Mouse (Mus musculus) limb, embryonic 10.5 days (tissue): ENCODE results near the gene Ffar4. TPM values are rescaled to one million over a fixed set of nuclear protein-coding genes. Genes with fewer than 3 reads are reported as not detected.
A peak's percentile ranks its signal among the peaks of the same experiment; 100 is the strongest.

Experiments
- DNase-seq: peaks from one replicate; pipeline ENCODE4 v3.0.0-alpha.2; 2017; ENCODE audit warnings: low spot score
- H3K27ac ChIP-seq: fragments of 300-500 bp; sonication (generic); 2 replicates; pipeline ENCODE4 v1.5.1; 2016; ENCODE audit warnings: mild to moderate bottlenecking
- H3K27me3 ChIP-seq: fragments of 300-500 bp; sonication (generic); 2 replicates; pipeline ENCODE4 v1.6.1; 2016; ENCODE audit warnings: low read depth, mild to moderate bottlenecking; ENCODE audit not compliant: poor library complexity, severe bottlenecking
- H3K36me3 ChIP-seq: fragments of 300-500 bp; sonication (generic); 2 replicates; pipeline ENCODE4 v1.6.1; 2016; ENCODE audit warnings: mild to moderate bottlenecking, moderate library complexity
- H3K4me1 ChIP-seq: fragments of 300-500 bp; sonication (generic); 2 replicates; pipeline ENCODE4 v1.6.1; 2016
- H3K4me3 ChIP-seq: fragments of 300-500 bp; sonication (generic); 2 replicates; pipeline ENCODE4 v1.5.1; 2016; ENCODE audit warnings: mild to moderate bottlenecking, moderate library complexity
- H3K9me3 ChIP-seq: fragments of 300-500 bp; sonication (generic); replicated peaks from 2 replicates; pipeline ENCODE4 v1.6.1; 2016; ENCODE audit warnings: mild to moderate bottlenecking
- WGBS: fragments of 180-500 bp; shearing (Covaris S2); methylation state at CpG from one replicate; pipeline ENCODE4 v1.1.7; 2016; 5-methylcytosine and 5-hydroxymethylcytosine counted together
- polyA plus RNA-seq: library from polyadenylated mRNA; unstranded; fragments of >200 nt; fragmentation: Nextera tagmentation; extraction: Ambion mirVana; gene quantifications from 2 replicates; pipeline ENCODE4 v1.2.1, GENCODE M21; 2016

Gene Ffar4
- polyA plus RNA-seq, 1 experiment from 2014 or later: 0.59 TPM

DNA sequence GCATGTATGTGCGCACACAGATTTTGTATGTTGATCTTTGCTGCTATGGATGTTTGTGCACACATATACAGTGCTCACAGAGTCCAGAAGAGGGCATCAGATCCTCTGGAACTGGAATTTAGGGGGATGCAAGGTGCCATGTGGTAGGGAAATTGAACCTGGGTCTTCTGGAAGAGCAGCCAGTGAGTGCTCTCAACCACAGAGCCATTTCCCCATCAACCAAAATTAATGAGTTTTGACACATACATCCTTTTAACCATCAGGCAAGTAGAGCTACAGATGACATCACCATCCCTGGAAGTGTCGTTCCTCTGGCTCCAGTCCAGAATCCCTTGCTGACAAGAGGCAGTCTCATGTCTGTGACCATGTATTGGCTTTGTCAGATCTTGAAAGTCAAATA lies 20.6 kb upstream of the Ffar4 start:
- peaks cover 42% of the 10 kb centered on the region for H3K36me3 ChIP-seq
- H3K27ac ChIP-seq: no peak overlapping the region
- 95% methylated on average over 2 of the region's 2 CpGs for WGBS
- H3K27me3 ChIP-seq: no peaks in the 10 kb centered on the region
- no peaks in the 10 kb centered on the region for H3K9me3 ChIP-seq
- H3K4me3 ChIP-seq: no peak overlapping the region
- no peaks in the 10 kb centered on the region; the same call in 1 of the 2 replicates for H3K4me1 ChIP-seq
- DNase-seq: no peak

- WGBS: 85% methylated on average over 3 of the region's 3 CpGs
- Histone ChIP-seq H3K4me3 (no peak overlapping the region), H3K9me3 (no peaks in the 10 kb centered on the region), H3K36me3 (peaks cover 24% of the 10 kb centered on the region), H3K27me3 (no peaks in the 10 kb centered on the region), H3K4me1 (no peaks in the 10 kb centered on the region; the same call in 1 of the 2 replicates), H3K27ac (no peak overlapping the region)
- DNase-seq: no peak
Measured at GRCm38 (mm10) chr19:38077851-38078540, 18.9 kb upstream of the Ffar4 start.

DNA sequence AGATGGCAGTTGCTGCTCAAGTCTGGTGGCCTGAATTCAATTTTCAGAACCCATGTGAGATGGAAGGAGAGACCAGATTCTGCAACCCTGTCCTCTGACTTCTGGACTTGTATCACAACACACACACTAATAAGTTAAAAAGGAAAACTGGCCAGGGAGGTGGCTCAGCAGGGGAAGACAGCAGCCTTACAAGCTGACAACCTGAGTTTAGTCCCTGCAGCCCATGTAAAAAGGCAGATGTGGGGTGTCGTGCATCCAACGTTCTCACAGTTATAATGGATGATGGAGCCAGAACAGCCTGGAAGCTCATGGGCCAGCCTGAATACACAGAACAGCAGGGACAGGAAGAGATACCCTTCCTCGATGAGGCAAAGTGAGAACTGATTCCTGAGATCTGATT lies 15.5 kb upstream of the Ffar4 start:
- Histone ChIP-seq H3K4me3 (no peak overlapping the region), H3K9me3 (no peaks in the 10 kb centered on the region), H3K27me3 (no peaks in the 10 kb centered on the region), H3K27ac (no peak overlapping the region), H3K36me3 (no peaks in the 10 kb centered on the region), H3K4me1 (no peaks in the 10 kb centered on the region; the same call in 1 of the 2 replicates)
- WGBS: 78% methylated on average over 3 of the region's 3 CpGs
- DNase-seq: no peak

- 70% methylated on average over 5 of the region's 5 CpGs for WGBS
- DNase-seq: no peak
Measured at GRCm38 (mm10) chr19:38082931-38083525, 13.8 kb upstream of the Ffar4 start.

DNA sequence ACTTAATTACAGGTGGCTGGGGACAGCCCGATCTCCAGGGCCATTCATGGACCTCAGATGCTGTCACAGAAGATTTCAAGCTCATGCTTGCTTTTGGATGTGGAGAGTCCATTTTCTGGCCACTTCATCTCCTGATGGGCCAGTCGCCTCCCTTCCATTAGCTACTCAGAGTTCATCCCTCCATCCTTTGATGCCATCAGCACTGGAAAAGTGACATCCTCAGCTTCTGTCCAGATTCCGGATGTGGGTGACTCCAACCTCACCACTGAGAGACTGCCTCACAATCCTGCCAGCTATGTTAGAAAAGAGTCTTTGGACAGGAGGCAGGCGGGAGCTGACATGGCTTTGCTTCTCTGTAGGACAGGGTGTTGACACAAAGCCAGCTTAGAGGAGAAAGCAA lies 11.0 kb upstream of the Ffar4 start:
- Histone ChIP-seq H3K27ac (no peak overlapping the region), H3K36me3 (no peaks in the 10 kb centered on the region), H3K9me3 (no peaks in the 10 kb centered on the region), H3K4me1 (no peaks in the 10 kb centered on the region), H3K27me3 (no peaks in the 10 kb centered on the region), H3K4me3 (no peak overlapping the region)
- 92% methylated on average over 4 of the region's 4 CpGs for WGBS
- DNase-seq: no peak

More at GRCm38 (mm10) chr19:38082931-38083525, 13.8 kb upstream of the Ffar4 start:
- Histone ChIP-seq H3K4me3 (no peak overlapping the region), H3K36me3 (no peaks in the 10 kb centered on the region), H3K27ac (no peak overlapping the region), H3K9me3 (no peaks in the 10 kb centered on the region), H3K4me1 (no peaks in the 10 kb centered on the region; the same call in 1 of the 2 replicates), H3K27me3 (no peaks in the 10 kb centered on the region)

DNA sequence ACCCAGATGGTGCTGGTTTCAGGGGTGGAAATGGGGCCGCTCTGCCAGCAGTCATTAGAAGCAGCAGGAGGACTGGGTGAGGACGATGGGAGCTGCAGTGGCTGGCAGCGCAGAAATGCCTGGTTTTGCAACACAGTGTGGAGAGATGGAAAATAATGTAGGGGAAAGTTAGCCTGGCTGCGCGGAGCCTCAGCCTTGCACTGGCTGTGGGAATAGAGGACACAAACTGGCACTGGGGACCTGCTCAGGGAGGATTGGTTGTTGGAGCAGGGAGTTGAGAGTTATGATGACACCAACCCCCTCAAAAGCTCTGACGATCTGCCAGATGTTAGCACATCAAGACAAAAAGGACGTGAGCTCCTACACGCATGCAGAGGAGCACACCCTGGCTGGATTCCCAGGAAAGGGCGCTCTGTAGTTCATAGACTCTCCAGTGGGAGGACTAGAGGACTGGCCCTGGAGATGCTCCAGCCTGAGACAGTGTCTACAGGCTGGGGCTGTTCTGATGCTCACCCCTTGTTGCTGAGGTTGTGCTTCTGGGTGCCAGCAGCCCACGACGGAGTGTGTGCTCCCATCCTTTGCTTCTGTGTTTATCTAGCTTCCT lies 9.8 kb upstream of the Ffar4 start:
- Histone ChIP-seq H3K36me3 (no peaks in the 10 kb centered on the region), H3K4me3 (no peak overlapping the region), H3K9me3 (no peaks in the 10 kb centered on the region), H3K4me1 (peaks cover 5% of the 10 kb centered on the region), H3K27me3 (no peaks in the 10 kb centered on the region), H3K27ac (no peak overlapping the region)
- WGBS: 64% methylated on average over 11 of the region's 11 CpGs
- no peak for DNase-seq

DNA sequence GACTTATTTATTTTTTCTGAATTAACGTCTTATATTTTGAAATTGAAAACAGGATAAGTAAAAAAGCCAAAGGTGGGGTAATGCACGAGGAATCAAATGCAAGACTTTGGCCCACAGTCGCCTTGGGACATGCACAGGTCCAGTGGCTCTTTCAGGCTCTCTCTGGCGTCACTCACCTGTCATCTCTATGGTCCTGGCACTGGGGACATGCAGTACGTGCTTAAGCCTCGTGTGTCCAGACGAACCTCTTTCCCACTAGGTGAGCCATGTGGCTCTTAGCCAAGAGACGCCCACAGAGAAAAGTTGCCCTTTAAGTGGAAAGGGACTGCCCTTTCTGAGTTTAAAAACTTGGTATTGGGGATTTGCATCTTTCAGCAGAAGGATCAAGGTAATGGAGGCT lies 7.5 kb upstream of the Ffar4 start:
- DNase-seq: no peak
- Histone ChIP-seq H3K4me1 (peaks cover 6% of the 10 kb centered on the region), H3K9me3 (no peaks in the 10 kb centered on the region), H3K4me3 (no peak overlapping the region), H3K27me3 (peaks cover 9% of the 10 kb centered on the region), H3K27ac (no peak overlapping the region), H3K36me3 (no peaks in the 10 kb centered on the region)
- 83% methylated on average over 8 of the region's 8 CpGs for WGBS

DNA sequence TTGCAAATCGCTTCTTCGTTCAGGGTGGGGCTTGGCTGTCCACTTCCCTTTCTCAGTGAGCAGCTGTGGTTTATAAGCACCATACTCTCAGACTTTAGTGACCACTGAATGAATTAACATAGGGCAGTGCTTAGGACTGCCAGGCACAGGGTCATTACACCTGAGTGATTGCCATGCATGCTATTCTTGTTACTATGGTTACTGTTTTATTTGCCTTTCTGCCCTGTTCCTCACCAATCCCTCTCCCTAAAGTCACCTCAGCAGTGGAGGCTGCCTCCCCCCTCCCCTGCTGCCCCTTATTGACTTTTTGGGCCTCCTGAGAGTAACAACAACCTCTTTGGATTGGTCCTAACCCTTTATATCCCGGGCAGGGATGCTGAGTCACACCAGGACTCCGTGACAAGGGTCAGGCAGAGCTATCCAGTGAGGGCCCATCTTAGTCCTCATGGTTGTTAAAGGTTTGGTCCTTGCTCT lies 5.3 kb upstream of the Ffar4 start:
- DNase-seq: no peak
- Histone ChIP-seq H3K4me3 (no peak overlapping the region), H3K27me3 (peaks cover 31% of the 10 kb centered on the region), H3K4me1 (peaks cover 14% of the 10 kb centered on the region), H3K36me3 (no peaks in the 10 kb centered on the region), H3K27ac (no peak overlapping the region), H3K9me3 (no peaks in the 10 kb centered on the region)
- WGBS: 50% methylated on average over 4 of the region's 4 CpGs

DNA sequence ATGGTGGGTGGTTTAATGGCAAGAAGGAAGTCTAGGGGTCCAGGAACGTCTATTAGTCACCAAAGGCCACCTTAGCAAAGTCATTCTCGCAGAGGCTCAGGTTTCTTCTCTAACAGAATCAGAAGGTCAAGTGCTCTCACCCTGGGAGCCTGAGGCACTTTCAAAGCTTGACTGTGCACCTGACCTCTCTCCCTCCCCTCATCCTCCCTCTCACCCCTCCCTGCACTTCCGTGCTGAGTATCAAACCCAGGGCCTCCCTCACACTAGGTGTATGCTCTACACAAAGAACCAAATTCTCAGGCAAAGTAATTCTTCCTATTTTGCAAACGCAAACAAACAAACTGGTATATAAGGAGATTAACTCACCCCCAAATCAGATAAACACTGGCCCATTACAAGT lies 640 bp upstream of the Ffar4 start:
- peaks cover 73% of the 10 kb centered on the region for H3K27me3 ChIP-seq
- peaks cover 27% of the 10 kb centered on the region for H3K4me1 ChIP-seq
- no peaks in the 10 kb centered on the region for H3K36me3 ChIP-seq
- 8% methylated on average over 4 of the region's 4 CpGs for WGBS
- no peaks in the 10 kb centered on the region for H3K9me3 ChIP-seq
- DNase-seq: no peak
- no peak overlapping the region for H3K27ac ChIP-seq
- peak overlapping the region; percentile 47; the same call in 1 of the 2 replicates for H3K4me3 ChIP-seq

DNA sequence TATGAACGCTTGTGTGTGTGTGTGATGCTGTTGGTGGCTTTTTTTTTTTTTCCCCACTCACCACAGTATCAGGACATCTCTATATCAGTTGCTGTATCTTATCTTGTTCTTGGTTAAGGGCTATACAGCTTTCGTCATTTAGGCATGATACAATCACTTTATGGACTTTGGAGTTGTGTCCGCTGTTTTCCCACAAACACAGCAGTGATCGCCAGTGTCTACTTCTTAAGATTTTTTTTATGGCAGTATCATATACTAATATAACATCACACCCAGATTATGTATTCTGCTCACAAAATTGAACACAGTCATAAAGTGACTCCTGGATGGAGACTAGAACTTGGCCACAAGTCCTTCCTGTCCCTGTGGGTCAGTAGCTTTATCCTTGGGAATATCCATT lies 11.0 kb downstream of the Ffar4 start:
- DNase-seq: no peak
- Histone ChIP-seq H3K9me3 (no peaks in the 10 kb centered on the region), H3K4me1 (0 out of 2 replicates have a peak, but pooled peaks cover 3% of the 10 kb centered on the region), H3K36me3 (no peaks in the 10 kb centered on the region), H3K27me3 (no peaks in the 10 kb centered on the region), H3K4me3 (no peak overlapping the region), H3K27ac (no peak overlapping the region)
- WGBS: 95% methylated on average over 4 of the region's 4 CpGs

- WGBS: 93% methylated on average over 15 of the region's 15 CpGs
- Histone ChIP-seq H3K27me3 (no peaks in the 10 kb centered on the region), H3K27ac (no peak overlapping the region), H3K9me3 (no peaks in the 10 kb centered on the region), H3K36me3 (no peaks in the 10 kb centered on the region), H3K4me1 (0 out of 2 replicates have a peak, but pooled peaks cover 3% of the 10 kb centered on the region), H3K4me3 (no peak overlapping the region)
- DNase-seq: no peak
Measured at GRCm38 (mm10) chr19:38109506-38110242, 12.8 kb downstream of the Ffar4 start.

GRCm38 (mm10) chr19:38111056-38111455 lies 14.2 kb downstream of the Ffar4 start:
- no peaks in the 10 kb centered on the region for H3K27me3 ChIP-seq
- no peaks in the 10 kb centered on the region for H3K36me3 ChIP-seq
- no peak overlapping the region for H3K4me3 ChIP-seq
- peaks cover 5% of the 10 kb centered on the region; the same call in 1 of the 2 replicates for H3K4me1 ChIP-seq
- 75% methylated on average over 8 of the region's 8 CpGs for WGBS
- H3K27ac ChIP-seq: no peak overlapping the region
- no peaks in the 10 kb centered on the region for H3K9me3 ChIP-seq
- DNase-seq: no peak
